Mouse (Mus musculus) stomach, postnatal 0 days (tissue): ENCODE data around the gene Exosc2.

Source experiments
- CTCF ChIP-seq: IDR thresholded peaks from 2 replicates; pipeline ENCODE4 v1.5.1; 2016; ENCODE audit warnings: antibody characterized with exemption, low read depth, mild to moderate bottlenecking, moderate library complexity
- EP300 ChIP-seq: optimal IDR thresholded peaks from 2 replicates; pipeline ENCODE3; 2016; ENCODE audit warnings: antibody characterized with exemption

DNA sequence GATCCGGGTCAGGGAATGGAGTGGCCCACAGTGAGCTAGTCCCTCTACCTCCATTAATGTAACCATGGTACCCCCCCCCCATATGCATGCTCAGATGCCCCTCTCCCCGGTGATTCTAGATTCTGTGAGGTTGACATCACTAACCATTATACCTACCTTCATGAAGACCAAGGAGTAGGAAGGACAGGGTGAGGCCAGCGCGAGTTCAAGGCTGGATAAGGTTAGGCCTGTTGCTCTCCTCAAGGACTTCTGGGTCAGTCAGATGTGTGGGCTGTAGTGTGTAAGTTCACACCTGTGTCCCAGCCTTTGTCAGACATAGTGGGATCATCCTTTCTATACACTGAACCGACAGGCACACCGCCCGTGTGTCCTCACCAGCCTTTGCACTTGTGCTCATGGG is 14.1 kb upstream of the Exosc2 start:
- TF ChIP-seq CTCF (no peak), EP300 (no peak)
